Mouse (Mus musculus): ENCODE results near the gene T2.

GRCm38 (mm10) chr17:8360876-8361275 is 5.1 kb downstream of the T2 start:
- no peak for TF ChIP-seq CTCF (IDR thresholded peaks at IDR 0.05; ENCODE audit: borderline replicate concordance, control insufficient read depth, extremely low read depth, insufficient read depth, low read length, poor library complexity)
- no peak for TF ChIP-seq POLR2A (IDR thresholded peaks at IDR 0.05; ENCODE audit: control insufficient read depth, extremely low read depth, insufficient read depth, low read length, poor library complexity)

Data from thymus, adult 2 months (tissue).